Mouse (Mus musculus): Measurements from ENCODE around the gene Ror1. TPM values are rescaled to one million over a fixed set of nuclear protein-coding genes. Genes with fewer than 3 reads are reported as not detected.

The Ror1 gene
- polyA plus RNA-seq, 1 experiment = 1.6 TPM

- TF ChIP-seq POLR2A (IDR thresholded peaks at IDR 0.05; ENCODE audit: borderline replicate concordance, extremely low read depth, insufficient read depth, insufficient read length, poor library complexity, severe bottlenecking) = no peak
- TF ChIP-seq CTCF (IDR thresholded peaks at IDR 0.05; ENCODE audit: borderline replicate concordance, extremely low read depth, insufficient read depth, insufficient read length) = no peak
- DNase-seq (ENCODE audit: low read depth) = no peak
These were observed 306.2 kb downstream of the Ror1 start for GRCm38 (mm10) chr4:100401581-100402470.

- peak; percentile 71 for DNase-seq (ENCODE audit: low read depth)
- peak; percentile 74; the same call in 1 of the 2 replicates for TF ChIP-seq CTCF (IDR thresholded peaks at IDR 0.05; ENCODE audit: borderline replicate concordance, extremely low read depth, insufficient read depth, insufficient read length)
- TF ChIP-seq POLR2A (IDR thresholded peaks at IDR 0.05; ENCODE audit: borderline replicate concordance, extremely low read depth, insufficient read depth, insufficient read length, poor library complexity, severe bottlenecking) = no peak
These were observed 311.8 kb downstream of the Ror1 start for GRCm38 (mm10) chr4:100407261-100407874.

GRCm38 (mm10) chr4:100409521-100409920, 313.9 kb downstream of the Ror1 start:
- DNase-seq (ENCODE audit: low read depth) = peak; percentile 12
- TF ChIP-seq POLR2A (IDR thresholded peaks at IDR 0.05; ENCODE audit: borderline replicate concordance, extremely low read depth, insufficient read depth, insufficient read length, poor library complexity, severe bottlenecking) (no peak), CTCF (IDR thresholded peaks at IDR 0.05; ENCODE audit: borderline replicate concordance, extremely low read depth, insufficient read depth, insufficient read length) (no peak)

GRCm38 (mm10) chr4:100411841-100412539, 316.4 kb downstream of the Ror1 start:
- TF ChIP-seq CTCF (IDR thresholded peaks at IDR 0.05; ENCODE audit: borderline replicate concordance, extremely low read depth, insufficient read depth, insufficient read length) (no peak), POLR2A (IDR thresholded peaks at IDR 0.05; ENCODE audit: borderline replicate concordance, extremely low read depth, insufficient read depth, insufficient read length, poor library complexity, severe bottlenecking) (no peak)
- DNase-seq (ENCODE audit: low read depth) = peak; percentile 28

GRCm38 (mm10) chr4:100422756-100423155, 327.2 kb downstream of the Ror1 start:
- DNase-seq (ENCODE audit: low read depth) = peak; percentile 81
- TF ChIP-seq CTCF (IDR thresholded peaks at IDR 0.05; ENCODE audit: borderline replicate concordance, extremely low read depth, insufficient read depth, insufficient read length) (no peak), POLR2A (IDR thresholded peaks at IDR 0.05; ENCODE audit: borderline replicate concordance, extremely low read depth, insufficient read depth, insufficient read length, poor library complexity, severe bottlenecking) (no peak)

GRCm38 (mm10) chr4:100426101-100426500, 330.5 kb downstream of the Ror1 start:
- no peak for TF ChIP-seq POLR2A (IDR thresholded peaks at IDR 0.05; ENCODE audit: borderline replicate concordance, extremely low read depth, insufficient read depth, insufficient read length, poor library complexity, severe bottlenecking)
- TF ChIP-seq CTCF (IDR thresholded peaks at IDR 0.05; ENCODE audit: borderline replicate concordance, extremely low read depth, insufficient read depth, insufficient read length) = no peak
- DNase-seq (ENCODE audit: low read depth) = peak; percentile 41

GRCm38 (mm10) chr4:100429371-100429900, 333.8 kb downstream of the Ror1 start:
- TF ChIP-seq POLR2A (IDR thresholded peaks at IDR 0.05; ENCODE audit: borderline replicate concordance, extremely low read depth, insufficient read depth, insufficient read length, poor library complexity, severe bottlenecking) (no peak), CTCF (IDR thresholded peaks at IDR 0.05; ENCODE audit: borderline replicate concordance, extremely low read depth, insufficient read depth, insufficient read length) (no peak)
- no peak for DNase-seq (ENCODE audit: low read depth)

GRCm38 (mm10) chr4:100435281-100436168, 339.9 kb downstream of the Ror1 start:
- DNase-seq (ENCODE audit: low read depth) = no peak
- TF ChIP-seq CTCF (IDR thresholded peaks at IDR 0.05; ENCODE audit: borderline replicate concordance, extremely low read depth, insufficient read depth, insufficient read length) = no peak

- TF ChIP-seq CTCF (IDR thresholded peaks at IDR 0.05; ENCODE audit: borderline replicate concordance, extremely low read depth, insufficient read depth, insufficient read length) (no peak), POLR2A (IDR thresholded peaks at IDR 0.05; ENCODE audit: borderline replicate concordance, extremely low read depth, insufficient read depth, insufficient read length, poor library complexity, severe bottlenecking) (no peak)
- no peak for DNase-seq (ENCODE audit: low read depth)
These were observed 340.6 kb downstream of the Ror1 start for GRCm38 (mm10) chr4:100436169-100436547.

- DNase-seq (ENCODE audit: low read depth) = no peak
- TF ChIP-seq POLR2A (IDR thresholded peaks at IDR 0.05; ENCODE audit: borderline replicate concordance, extremely low read depth, insufficient read depth, insufficient read length, poor library complexity, severe bottlenecking) (no peak), CTCF (IDR thresholded peaks at IDR 0.05; ENCODE audit: borderline replicate concordance, extremely low read depth, insufficient read depth, insufficient read length) (no peak)
These were observed 351.3 kb downstream of the Ror1 start for GRCm38 (mm10) chr4:100446897-100447296.

Data from brain, embryonic 14.5 days (tissue).